Mouse (Mus musculus): ENCODE measurements at regions not wholly inside any gene's neighbourhood (a gene's known extent, or its start where the extent isn't known, plus 50 kb on each side); places are given as distances from the start of the nearest gene placed in this dataset.

DNA sequence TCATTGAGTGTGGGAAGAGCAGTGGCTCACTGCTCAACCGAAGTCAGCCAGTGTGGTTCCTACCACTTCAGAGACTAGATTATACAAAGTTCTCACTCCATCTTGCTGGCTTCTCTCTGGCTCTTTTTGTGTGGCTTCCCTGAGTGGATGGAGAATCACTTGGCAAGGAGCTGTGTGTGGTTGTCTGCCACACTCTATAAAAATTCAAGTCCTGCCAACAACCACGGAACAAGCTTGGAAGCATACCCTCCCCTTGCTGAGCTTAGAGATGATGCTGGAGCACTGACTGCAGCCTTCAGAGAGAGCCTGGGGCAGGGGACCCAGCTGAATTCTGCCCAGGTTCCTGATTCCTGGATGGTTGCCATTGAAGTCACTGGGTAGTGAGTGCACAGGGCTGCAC, 156.3 kb upstream of the Sall1 start:
- no peak for DNase-seq (ENCODE audit: low read depth)

DNA sequence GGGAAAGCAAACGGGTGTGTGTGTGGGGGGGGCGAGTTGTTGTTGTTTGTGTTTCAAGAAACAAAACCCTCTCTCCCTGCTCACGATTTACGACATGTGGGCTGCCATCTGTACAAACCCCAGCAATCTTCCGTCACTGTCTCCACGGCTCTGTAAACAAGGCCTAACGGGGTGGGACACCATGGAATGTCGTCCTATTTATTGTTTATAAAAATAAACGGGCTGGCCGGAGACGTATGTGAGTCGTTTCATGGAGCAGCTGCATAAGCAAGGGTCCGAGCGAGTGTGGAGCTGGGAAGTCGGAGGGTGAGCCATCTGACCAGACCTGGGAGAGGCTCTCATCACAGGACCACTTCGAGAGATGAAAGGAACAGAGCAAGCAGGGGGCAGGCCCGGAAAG, 141.4 kb upstream of the Sall1 start:
- no peak for DNase-seq (ENCODE audit: low read depth)

- DNase-seq (ENCODE audit: low read depth), result no peak
These were observed 131.7 kb upstream of the Sall1 start for GRCm38 (mm10) chr8:89175631-89176030.

DNA sequence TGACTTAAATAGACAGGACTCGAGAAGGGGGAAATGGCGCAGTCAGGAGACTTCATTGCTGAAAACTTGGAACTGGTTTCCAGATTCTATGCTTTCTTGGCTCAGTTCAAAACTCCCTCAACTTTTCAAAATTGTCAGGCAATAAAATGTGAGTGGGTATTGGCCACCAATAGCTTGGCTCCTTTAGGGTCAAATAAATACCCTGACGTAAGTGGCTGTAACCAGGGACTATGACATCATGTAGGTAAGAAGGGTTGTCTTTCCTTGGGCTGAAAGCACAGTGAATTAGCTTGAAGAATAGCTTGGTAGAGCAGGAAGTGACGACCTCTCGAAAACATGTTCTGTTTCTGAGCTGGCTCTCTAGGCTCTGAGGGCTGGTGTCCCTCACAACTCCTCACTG, 127.6 kb upstream of the Sall1 start:
- no peak for DNase-seq (ENCODE audit: low read depth)

GRCm38 (mm10) chr8:89169484-89169883, 125.5 kb upstream of the Sall1 start:
- no peak for DNase-seq (ENCODE audit: low read depth)

DNA sequence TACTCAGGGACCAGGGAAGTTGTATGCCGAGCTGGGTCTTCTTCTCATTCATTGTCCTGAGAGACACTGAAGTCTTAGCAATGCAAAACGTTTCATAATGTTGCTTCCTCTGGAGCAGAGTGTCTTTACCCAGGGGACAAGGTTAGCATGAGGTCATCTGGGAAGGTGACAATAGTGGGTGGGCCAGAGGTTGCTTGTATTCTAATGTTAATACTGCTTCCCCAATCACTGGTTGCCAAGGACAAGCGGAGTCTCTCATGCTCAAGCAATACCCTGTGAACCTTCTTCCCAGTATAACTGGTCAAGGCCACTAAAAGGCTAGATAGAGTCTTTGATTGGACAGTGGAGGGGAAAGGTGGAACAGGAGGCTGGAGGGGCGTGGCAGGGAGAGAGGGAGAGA, 123.1 kb upstream of the Sall1 start:
- DNase-seq (ENCODE audit: low read depth), result no peak

- DNase-seq (ENCODE audit: low read depth), result no peak
These were observed 112.9 kb upstream of the Sall1 start for GRCm38 (mm10) chr8:89156909-89157308.

- no peak for DNase-seq (ENCODE audit: low read depth)
These were observed 109.6 kb upstream of the Sall1 start for GRCm38 (mm10) chr8:89153605-89154004.

GRCm38 (mm10) chr8:89152867-89153595, 109.1 kb upstream of the Sall1 start:
- no peak for DNase-seq (ENCODE audit: low read depth)

- no peak for DNase-seq (ENCODE audit: low read depth)
These were observed 108.4 kb upstream of the Sall1 start for GRCm38 (mm10) chr8:89152331-89152730.

- DNase-seq (ENCODE audit: low read depth), result no peak
These were observed 107.0 kb upstream of the Sall1 start for GRCm38 (mm10) chr8:89150952-89151351.

DNA sequence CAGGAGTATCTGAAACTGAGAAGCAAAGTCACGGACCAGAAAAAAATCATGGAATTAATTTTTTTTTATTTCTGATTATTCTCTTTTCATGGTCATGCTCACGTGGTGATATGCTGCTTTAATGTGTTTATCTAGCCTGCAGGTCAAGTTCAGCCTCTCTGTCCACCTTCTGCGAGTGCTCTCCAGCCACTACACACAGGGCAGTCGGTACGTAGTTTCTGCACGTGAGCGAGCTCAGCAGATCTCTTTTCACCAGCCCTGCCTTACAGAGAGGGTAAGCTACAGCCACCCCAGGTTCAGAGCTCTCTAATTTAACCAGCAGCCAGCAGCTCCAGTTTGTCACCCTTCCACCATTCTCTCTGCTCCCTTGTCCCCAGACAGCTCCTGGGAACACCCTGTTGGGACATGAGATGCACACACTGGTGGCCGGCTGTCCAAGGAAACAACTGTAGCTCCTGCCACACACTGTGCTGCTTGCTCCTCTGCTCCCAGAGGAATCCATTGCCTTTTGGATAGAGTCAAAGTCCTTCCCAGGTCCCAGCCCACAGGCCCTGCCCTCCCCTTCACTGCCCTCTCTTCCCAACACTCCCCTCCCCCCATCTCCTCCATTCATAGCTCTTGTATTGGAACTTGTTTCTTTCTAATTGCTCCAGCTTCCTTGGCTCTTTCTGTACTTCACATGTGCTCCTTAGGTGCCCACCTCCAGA, 97.7 kb upstream of the Sall1 start:
- no peak for DNase-seq (ENCODE audit: low read depth)

GRCm38 (mm10) chr8:89139876-89140275, 95.9 kb upstream of the Sall1 start:
- no peak for DNase-seq (ENCODE audit: low read depth)

GRCm38 (mm10) chr8:89138416-89139125, 94.6 kb upstream of the Sall1 start:
- DNase-seq (ENCODE audit: low read depth), result no peak

DNA sequence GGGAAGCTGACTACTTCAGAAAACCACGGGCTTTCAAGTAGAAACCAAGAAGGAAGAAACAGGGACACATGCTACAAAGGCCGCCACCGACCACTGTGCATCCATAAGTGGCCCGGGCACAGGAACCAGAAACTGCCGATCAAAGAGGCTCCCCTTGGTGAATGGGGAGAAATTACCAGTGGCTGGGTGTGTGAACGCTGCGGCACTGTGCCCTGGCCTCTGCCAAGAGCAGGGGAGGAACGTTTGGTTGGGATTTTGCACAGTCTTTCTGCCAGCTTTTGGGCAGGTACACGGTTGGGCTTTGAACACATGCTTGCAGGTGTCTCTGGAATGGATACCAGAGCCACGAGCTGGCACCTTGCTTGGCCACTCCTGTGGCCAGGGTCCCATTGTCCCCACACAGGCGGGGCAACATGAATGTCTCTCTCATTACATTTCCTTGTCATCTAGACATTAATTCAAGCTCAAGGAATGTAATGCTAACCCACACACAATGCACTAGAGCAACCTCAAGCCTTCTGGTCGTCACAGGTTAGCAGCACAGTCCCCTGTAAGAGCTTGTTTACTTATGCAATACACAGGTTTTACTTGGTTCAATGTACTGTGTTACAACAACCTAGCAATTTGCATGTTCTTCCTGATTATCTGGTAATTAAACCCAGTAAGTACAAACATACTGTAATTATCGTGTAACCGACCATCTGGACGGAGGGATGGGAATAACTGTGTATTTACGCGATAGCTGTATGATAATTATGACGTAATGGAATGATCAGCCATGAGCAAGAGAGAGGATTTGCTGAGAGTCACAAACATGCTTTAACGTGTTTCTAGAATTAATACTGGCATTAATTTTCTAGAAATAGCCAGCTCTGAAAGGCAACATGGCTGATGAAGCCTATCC, 90.9 kb upstream of the Sall1 start:
- DNase-seq (ENCODE audit: low read depth), result no peak

- no peak for DNase-seq (ENCODE audit: low read depth)
These were observed 90.1 kb upstream of the Sall1 start for GRCm38 (mm10) chr8:89134058-89134457.

DNA sequence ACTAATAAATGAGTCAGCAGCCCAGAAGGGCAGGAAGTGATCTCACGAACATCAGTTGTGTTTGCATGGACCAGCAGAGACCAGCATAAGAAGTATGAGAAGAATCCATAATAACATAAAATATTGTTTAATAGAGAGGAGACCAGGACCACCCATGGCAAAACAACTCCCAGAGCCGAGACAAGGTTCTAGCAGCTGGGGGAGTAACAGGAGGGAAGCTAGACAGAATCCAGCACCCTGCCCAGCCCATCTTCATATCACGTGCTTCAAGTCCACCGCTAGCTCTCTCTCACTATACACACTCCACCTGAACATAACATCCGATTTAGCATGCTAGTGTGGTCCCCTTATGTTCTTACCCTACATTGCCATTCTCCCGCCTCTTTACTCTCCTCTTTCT, 77.1 kb upstream of the Sall1 start:
- no peak for DNase-seq (ENCODE audit: low read depth)

- no peak for DNase-seq (ENCODE audit: low read depth)
These were observed 64.1 kb upstream of the Sall1 start for GRCm38 (mm10) chr8:89107895-89108660.

GRCm38 (mm10) chr8:89106346-89106745, 62.4 kb upstream of the Sall1 start:
- no peak for DNase-seq (ENCODE audit: low read depth)

GRCm38 (mm10) chr8:89097396-89097795, 53.4 kb upstream of the Sall1 start:
- DNase-seq (ENCODE audit: low read depth), result no peak
